Mouse (Mus musculus) heart, postnatal 10 days (tissue): Measurements from ENCODE around the gene Cramp1l. TPM values are rescaled to one million over a fixed set of nuclear protein-coding genes. Genes with fewer than 3 reads are reported as not detected.

Experiments used
- total RNA-seq, 2 experiments: library from RNA; stranded (reverse); gene quantifications; 2 replicates each; pipeline ENCODE4 v1.2.3; 2021

Gene Cramp1l
- total RNA-seq, 2 experiments from 2014 or later, result 15.2 to 15.9 TPM

Other genes with a start within 250 kb of the Cramp1l start
- gene Meiob, start 211.5 kb downstream of the Cramp1l start, total RNA-seq, result not detected
- gene Hagh, start 175.6 kb downstream of the Cramp1l start, total RNA-seq, result 100 to 1,000 TPM; 110 to 117 TPM
- gene Fahd1, start 165.4 kb downstream of the Cramp1l start, total RNA-seq, result 10 to 100 TPM; 62.4 to 66.0 TPM
- gene Igfals, start 149.8 kb downstream of the Cramp1l start, total RNA-seq, result 10 to 100 TPM in 1 of 2 experiments, 1 to 10 TPM in 1; 9.9 to 14.0 TPM
- gene Nubp2, start 129.4 kb downstream of the Cramp1l start, total RNA-seq, result 10 to 100 TPM; 27.0 to 27.8 TPM
- gene Spsb3, start 129.1 kb downstream of the Cramp1l start, total RNA-seq, result 10 to 100 TPM; 41.3 to 45.8 TPM
- 10 to 100 TPM; 17.1 to 23.7 TPM for gene Eme2, start 120.7 kb downstream of the Cramp1l start, total RNA-seq
- gene Mrps34, start 120.7 kb downstream of the Cramp1l start, total RNA-seq, result 100 to 1,000 TPM; 114 to 116 TPM
- gene Nme3, start 119.3 kb downstream of the Cramp1l start, total RNA-seq, result 10 to 100 TPM; 45.4 to 54.6 TPM
- gene Mapk8ip3, start 78.8 kb downstream of the Cramp1l start, total RNA-seq, result 10 to 100 TPM; 64.0 to 66.9 TPM
- 10 to 100 TPM; 19.4 to 22.9 TPM for gene Jpt2, start 55.1 kb downstream of the Cramp1l start, total RNA-seq
- gene Ift140, start 297 bp upstream of the Cramp1l start, total RNA-seq, result 1 to 10 TPM; 7.3 to 7.8 TPM
- 10 to 100 TPM; 42.1 to 42.2 TPM for gene Tmem204, start 67.8 kb upstream of the Cramp1l start, total RNA-seq
- gene Telo2, start 100.2 kb upstream of the Cramp1l start, total RNA-seq, result 10 to 100 TPM; 15.2 to 16.8 TPM
- 1 to 10 TPM; 1.9 to 4.6 TPM for gene Ptx4, start 105.0 kb upstream of the Cramp1l start, total RNA-seq
- gene Clcn7, start 117.6 kb upstream of the Cramp1l start, total RNA-seq, result 10 to 100 TPM; 27.7 to 28.8 TPM
- under 1 TPM in 1 of 2 experiments, not detected in 1; 0.10 TPM for gene Ccdc154, start 146.7 kb upstream of the Cramp1l start, total RNA-seq
- not detected for gene Gm38655, start 159.7 kb upstream of the Cramp1l start, total RNA-seq
- 10 to 100 TPM; 18.4 to 18.8 TPM for gene BC003965, start 168.8 kb upstream of the Cramp1l start, total RNA-seq
- gene Unkl, start 172.6 kb upstream of the Cramp1l start, total RNA-seq, result 10 to 100 TPM in 1 of 2 experiments, 1 to 10 TPM in 1; 10.0 to 10.1 TPM
- gene Gnptg, start 224.3 kb upstream of the Cramp1l start, total RNA-seq, result 10 to 100 TPM; 11.3 to 13.9 TPM
- 10 to 100 TPM; 12.7 to 13.8 TPM for gene Tsr3, start 224.4 kb upstream of the Cramp1l start, total RNA-seq
- under 1 TPM; 0.27 to 0.34 TPM for gene Baiap3, start 240.6 kb upstream of the Cramp1l start, total RNA-seq